Mouse (Mus musculus): ENCODE data around the gene Prap1.

DNA sequence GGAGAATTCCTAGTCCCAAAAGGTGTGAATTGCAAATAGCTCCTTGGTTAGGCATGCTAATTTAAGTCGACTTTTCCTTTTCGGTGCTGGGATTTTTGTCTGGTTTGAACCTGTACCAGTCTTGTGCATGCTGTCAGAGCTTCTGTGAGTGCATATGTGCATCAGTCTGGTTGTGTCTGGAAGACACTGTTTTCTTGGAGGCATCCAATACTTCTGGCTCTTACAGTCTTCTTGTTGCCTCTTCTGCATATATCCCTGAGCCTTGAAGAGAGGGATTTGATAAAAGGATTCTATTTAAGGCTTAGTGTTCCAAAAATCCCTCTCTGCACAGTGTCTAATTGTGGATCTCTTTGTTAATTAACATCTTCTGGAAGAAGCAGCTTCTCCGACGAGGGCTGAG lies 39.1 kb upstream of the Prap1 start:
- TF ChIP-seq CTCF (conservative IDR thresholded peaks at IDR 0.05; ENCODE audit: low read length) = no peak
- TF ChIP-seq POU5F1 (IDR thresholded peaks at IDR 0.05; ENCODE audit: borderline replicate concordance, low read length) = no peak
